17 mouse cellular contexts compared by ENCODE assay signal in genomic region chr10:43856351-43856750, GRCm38 (mm10). TPM values are rescaled to one million over a fixed set of nuclear protein-coding genes. Genes with fewer than 3 reads are reported as not detected.
DNase-seq lines count a peak whose midpoint lies in the region; ATAC-seq and TF ChIP-seq lines count a peak whose summit lies in the region.
"Had no signal": no experiment of that assay in that cellular context is flagged by ENCODE, and none has a peak within 500 bp of the region (broad histone marks: within the 10 kb centered on the region; RNA-seq: fewer than 3 reads in every experiment).

No protein-coding gene starts in this region.

- TF ChIP-seq POLR2A in lung, adult 2 months (IDR thresholded peaks at IDR 0.05; ENCODE audit: borderline replicate concordance, extremely low read depth, low read depth, low read length): no peak

- intact Hi-C loops in heart, postnatal 10 days (cut with DNase I): no loop called here

- no peak for TF ChIP-seq CTCF in lung, postnatal 0 days (IDR thresholded peaks at IDR 0.05)
- TF ChIP-seq CTCF in lung, adult 2 months (IDR thresholded peaks at IDR 0.05; ENCODE audit: insufficient read depth, low read length): no peak
- TF ChIP-seq CTCF in forebrain, postnatal 0 days (IDR thresholded peaks at IDR 0.05; ENCODE audit: low read depth): no peak

- TF ChIP-seq EP300 in lung, postnatal 0 days (IDR thresholded peaks at IDR 0.05): no peak

- no peaks in the 10 kb centered on the region for H3K36me3 ChIP-seq in lung, postnatal 0 days (ENCODE audit: insufficient read depth, low read length)
- no peaks in the 10 kb centered on the region for H3K36me3 ChIP-seq in forebrain, postnatal 0 days (ENCODE audit: insufficient read depth)
- H3K36me3 ChIP-seq: kidney, embryonic 15.5 days had no signal

- H3K9ac ChIP-seq in lung, postnatal 0 days (replicated peaks; ENCODE audit: low read depth): no peak overlapping the region
- no peak overlapping the region for H3K9ac ChIP-seq in forebrain, postnatal 0 days
- H3K9ac ChIP-seq: kidney, embryonic 15.5 days; liver, embryonic 14.5 days had no signal

- H3K27ac ChIP-seq in lung, postnatal 0 days (ENCODE audit: low read length): no peak overlapping the region
- H3K27ac ChIP-seq in forebrain, postnatal 0 days (ENCODE audit: low read depth, low read length): no peak overlapping the region
- H3K27ac ChIP-seq: kidney, embryonic 15.5 days; liver, embryonic 14.5 days had no signal

- DNase-seq in heart, adult 11 months: peak; percentile 84
- no peak for DNase-seq in heart, postnatal 10 days
- DNase-seq in lung, postnatal 0 days (ENCODE audit: low spot score): peak; percentile 49
- no peak for DNase-seq in lung, adult 2 months
- peak; percentile 51 for DNase-seq in lung, postnatal 36 days
- DNase-seq in telencephalon, adult 2 months (ENCODE audit: low read depth, low spot score): peak; percentile 15
- no peak for DNase-seq in B cell, adult 2 months
- DNase-seq in forebrain, postnatal 0 days: no peak
- DNase-seq: adrenal gland, postnatal 36 days; cerebellum, postnatal 25 days; gastrocnemius, postnatal 14 days; heart, postnatal 4 days; thymus, postnatal 4 days had no signal

- H3K27me3 ChIP-seq in lung, postnatal 0 days (replicated peaks; ENCODE audit: insufficient read depth, low read length): no peaks in the 10 kb centered on the region
- H3K27me3 ChIP-seq in forebrain, postnatal 0 days (ENCODE audit: insufficient read depth, low read length): no peaks in the 10 kb centered on the region
- H3K27me3 ChIP-seq: kidney, embryonic 15.5 days had no signal

- 60% methylated on average over 3 of the region's 3 CpGs for WGBS in lung, postnatal 0 days
- 63% methylated on average over 3 of the region's 3 CpGs for WGBS in lung, adult 2 months
- WGBS in forebrain, postnatal 0 days: 86% methylated on average over 3 of the region's 3 CpGs

- H3K4me3 ChIP-seq in lung, postnatal 0 days (ENCODE audit: low read depth, low read length): no peak overlapping the region
- no peak overlapping the region for H3K4me3 ChIP-seq in lung, adult 2 months (replicated peaks; ENCODE audit: extremely low read depth, low read depth, low read length)
- H3K4me3 ChIP-seq in forebrain, postnatal 0 days (ENCODE audit: low read depth, low read length): no peak overlapping the region
- H3K4me3 ChIP-seq: kidney, embryonic 15.5 days had no signal

- no peaks in the 10 kb centered on the region for H3K9me3 ChIP-seq in lung, postnatal 0 days (ENCODE audit: low read length)
- H3K9me3 ChIP-seq in forebrain, postnatal 0 days (ENCODE audit: low read length): no peaks in the 10 kb centered on the region

- H3K4me1 ChIP-seq in lung, postnatal 0 days (ENCODE audit: insufficient read depth, low read depth, low read length): no peaks in the 10 kb centered on the region
- no peaks in the 10 kb centered on the region; the same call in 1 of the 2 replicates for H3K4me1 ChIP-seq in lung, adult 2 months (ENCODE audit: control insufficient read depth, insufficient read depth, low read length)
- no peaks in the 10 kb centered on the region for H3K4me1 ChIP-seq in forebrain, postnatal 0 days (ENCODE audit: insufficient read depth)
- H3K4me1 ChIP-seq: kidney, embryonic 15.5 days had no signal

- ATAC-seq in lung, postnatal 0 days: no peak
- no peak for ATAC-seq in forebrain, postnatal 0 days

- H3K4me2 ChIP-seq in lung, postnatal 0 days (replicated peaks; ENCODE audit: low read depth, low read length): no peak overlapping the region
- no peak overlapping the region for H3K4me2 ChIP-seq in forebrain, postnatal 0 days (ENCODE audit: low read depth)
- H3K4me2 ChIP-seq: heart, embryonic 11.5 days; kidney, embryonic 15.5 days; midbrain, embryonic 11.5 days had no signal

RNA-seq across cellular contexts. Expression of gene Qrsl1, which starts 45.2 kb away (rescaled TPM):
- total RNA-seq in heart, postnatal 10 days (2021): 10 to 100 TPM; 29.4 to 30.9 TPM
- 8.8 and 9.7 TPM in 2 replicates for polyA plus RNA-seq in lung, postnatal 0 days (2015; fragmentation: Nextera tagmentation; extraction: Ambion mirVana)
- 4.6 and 7.1 TPM in 2 replicates for polyA plus RNA-seq in lung, adult 2 months (2012; rRNA removed)
- 14.7 and 17.6 TPM in 2 replicates for total RNA-seq in forebrain, postnatal 0 days (2014; rRNA removed)
- polyA plus RNA-seq in forebrain, postnatal 0 days (2015; fragmentation: Nextera tagmentation; extraction: Ambion mirVana): 15.8 and 18.8 TPM in 2 replicates

RNA-seq across cellular contexts. Expression of gene Rtn4ip1, which starts 45.3 kb away (rescaled TPM):
- total RNA-seq in heart, postnatal 10 days (2021): 10 to 100 TPM; 38.7 to 39.5 TPM
- 4.7 and 5.7 TPM in 2 replicates for polyA plus RNA-seq in lung, postnatal 0 days (2015; fragmentation: Nextera tagmentation; extraction: Ambion mirVana)
- polyA plus RNA-seq in lung, adult 2 months (2012; rRNA removed): 4.2 and 9.0 TPM in 2 replicates
- 4.7 and 5.8 TPM in 2 replicates for total RNA-seq in forebrain, postnatal 0 days (2014; rRNA removed)
- 8.5 and 10.6 TPM in 2 replicates for polyA plus RNA-seq in forebrain, postnatal 0 days (2015; fragmentation: Nextera tagmentation; extraction: Ambion mirVana)

Comparison
In these comparisons a context has a peak if more than half of its experiments do, and no peak if none do; other contexts are left out.
1. DNase-seq: peak in heart, adult 11 months (single experiment), lung, postnatal 0 days (single experiment), lung, postnatal 36 days (single experiment) and telencephalon, adult 2 months (single experiment); none in heart, postnatal 10 days (0 of 2), lung, adult 2 months (single experiment), B cell, adult 2 months (0 of 2) and forebrain, postnatal 0 days (single experiment).